Mouse (Mus musculus): Measurements from ENCODE around the gene Dock11. TPM values are rescaled to one million over a fixed set of nuclear protein-coding genes. Genes with fewer than 3 reads are reported as not detected.

Gene Dock11
- polyA plus RNA-seq, 1 experiment from 2014 or later: 12.1 TPM

- Histone ChIP-seq H3K4me1 (replicated peaks) (no peaks in the 10 kb centered on the region), H3K9ac (no peak overlapping the region), H3K27ac (ENCODE audit: poor library complexity, severe bottlenecking) (no peak overlapping the region), H3K27me3 (replicated peaks) (no peaks in the 10 kb centered on the region), H3K4me3 (no peak overlapping the region), H3K4me2 (no peak overlapping the region), H3K36me3 (peaks cover 11% of the 10 kb centered on the region), H3K9me3 (replicated peaks) (peaks cover 5% of the 10 kb centered on the region; the same call in 1 of the 2 replicates)
- 84% methylated on average over 17 of the region's 17 CpGs for whole genome bisulfite sequencing
- no peak for ATAC-seq (ENCODE audit: insufficient number of reproducible peaks, low FRiP score)
These were observed 137.0 kb downstream of the Dock11 start for GRCm38 (mm10) chrX:36025651-36026050.

- Histone ChIP-seq H3K4me2 (no peak overlapping the region), H3K27me3 (replicated peaks) (no peaks in the 10 kb centered on the region), H3K27ac (ENCODE audit: poor library complexity, severe bottlenecking) (no peak overlapping the region), H3K9me3 (replicated peaks) (no peaks in the 10 kb centered on the region), H3K4me1 (replicated peaks) (no peaks in the 10 kb centered on the region), H3K9ac (no peak overlapping the region), H3K4me3 (no peak overlapping the region), H3K36me3 (0 out of 2 replicates have a peak, but pooled peaks cover 4% of the 10 kb centered on the region)
- ATAC-seq (ENCODE audit: insufficient number of reproducible peaks, low FRiP score): no peak
- 76% methylated on average over 5 of the region's 5 CpGs for whole genome bisulfite sequencing
These were observed 142.5 kb downstream of the Dock11 start for GRCm38 (mm10) chrX:36031113-36031512.

GRCm38 (mm10) chrX:36034045-36034444, 145.4 kb downstream of the Dock11 start:
- ATAC-seq (ENCODE audit: insufficient number of reproducible peaks, low FRiP score): no peak
- Histone ChIP-seq H3K9me3 (replicated peaks) (no peaks in the 10 kb centered on the region), H3K9ac (no peak overlapping the region), H3K4me3 (no peak overlapping the region), H3K4me2 (no peak overlapping the region), H3K27me3 (replicated peaks) (no peaks in the 10 kb centered on the region), H3K36me3 (peaks cover 13% of the 10 kb centered on the region; the same call in 1 of the 2 replicates), H3K4me1 (replicated peaks) (no peaks in the 10 kb centered on the region), H3K27ac (ENCODE audit: poor library complexity, severe bottlenecking) (no peak overlapping the region)
- 75% methylated on average over 8 of the region's 8 CpGs for WGBS

- no peak for ATAC-seq (ENCODE audit: insufficient number of reproducible peaks, low FRiP score)
- 71% methylated on average over 4 of the region's 4 CpGs for WGBS
These were observed 157.1 kb downstream of the Dock11 start for GRCm38 (mm10) chrX:36045731-36046130.

GRCm38 (mm10) chrX:36047451-36047850, 158.8 kb downstream of the Dock11 start:
- no peak overlapping the region for H3K27ac ChIP-seq (ENCODE audit: poor library complexity, severe bottlenecking)
- no peaks in the 10 kb centered on the region for H3K27me3 ChIP-seq (replicated peaks)
- no peak for ATAC-seq (ENCODE audit: insufficient number of reproducible peaks, low FRiP score)
- no peak overlapping the region for H3K4me2 ChIP-seq
- H3K36me3 ChIP-seq: no peaks in the 10 kb centered on the region
- no peaks in the 10 kb centered on the region for H3K4me1 ChIP-seq (replicated peaks)
- H3K9ac ChIP-seq: no peak overlapping the region
- WGBS: 65% methylated on average over 1 of the region's 1 CpGs
- no peak overlapping the region for H3K4me3 ChIP-seq
- no peaks in the 10 kb centered on the region for H3K9me3 ChIP-seq (replicated peaks)

More at GRCm38 (mm10) chrX:36045731-36046130, 157.1 kb downstream of the Dock11 start:
- Histone ChIP-seq H3K9me3 (replicated peaks) (no peaks in the 10 kb centered on the region), H3K27me3 (replicated peaks) (no peaks in the 10 kb centered on the region), H3K27ac (ENCODE audit: poor library complexity, severe bottlenecking) (no peak overlapping the region), H3K4me1 (replicated peaks) (no peaks in the 10 kb centered on the region), H3K36me3 (0 out of 2 replicates have a peak, but pooled peaks cover 2% of the 10 kb centered on the region), H3K4me2 (no peak overlapping the region), H3K4me3 (no peak overlapping the region), H3K9ac (no peak overlapping the region)

GRCm38 (mm10) chrX:36050312-36050711, 161.7 kb downstream of the Dock11 start:
- H3K9ac ChIP-seq: no peak overlapping the region
- no peaks in the 10 kb centered on the region for H3K4me1 ChIP-seq (replicated peaks)
- H3K4me2 ChIP-seq: no peak overlapping the region
- ATAC-seq (ENCODE audit: insufficient number of reproducible peaks, low FRiP score): no peak
- no peaks in the 10 kb centered on the region for H3K36me3 ChIP-seq
- H3K27ac ChIP-seq (ENCODE audit: poor library complexity, severe bottlenecking): no peak overlapping the region
- H3K4me3 ChIP-seq: no peak overlapping the region
- H3K27me3 ChIP-seq (replicated peaks): no peaks in the 10 kb centered on the region
- H3K9me3 ChIP-seq (replicated peaks): no peaks in the 10 kb centered on the region

GRCm38 (mm10) chrX:36073997-36074396, 185.4 kb downstream of the Dock11 start:
- WGBS: 76% methylated on average over 2 of the region's 2 CpGs

GRCm38 (mm10) chrX:36077164-36077563, 188.5 kb downstream of the Dock11 start:
- Histone ChIP-seq H3K27ac (ENCODE audit: poor library complexity, severe bottlenecking) (no peak overlapping the region), H3K27me3 (replicated peaks) (no peaks in the 10 kb centered on the region), H3K9ac (no peak overlapping the region), H3K4me3 (no peak overlapping the region), H3K4me1 (replicated peaks) (no peaks in the 10 kb centered on the region), H3K9me3 (replicated peaks) (no peaks in the 10 kb centered on the region), H3K4me2 (no peak overlapping the region), H3K36me3 (no peaks in the 10 kb centered on the region)
- WGBS: 65% methylated on average over 4 of the region's 4 CpGs
- ATAC-seq (ENCODE audit: insufficient number of reproducible peaks, low FRiP score): no peak

More at GRCm38 (mm10) chrX:36073997-36074396, 185.4 kb downstream of the Dock11 start:
- H3K27ac ChIP-seq (ENCODE audit: poor library complexity, severe bottlenecking): no peak overlapping the region
- H3K4me1 ChIP-seq (replicated peaks): no peaks in the 10 kb centered on the region
- H3K4me2 ChIP-seq: no peak overlapping the region
- no peak for ATAC-seq (ENCODE audit: insufficient number of reproducible peaks, low FRiP score)
- H3K9ac ChIP-seq: no peak overlapping the region
- H3K9me3 ChIP-seq (replicated peaks): no peaks in the 10 kb centered on the region
- H3K36me3 ChIP-seq: no peaks in the 10 kb centered on the region
- no peak overlapping the region for H3K4me3 ChIP-seq
- no peaks in the 10 kb centered on the region for H3K27me3 ChIP-seq (replicated peaks)

- ATAC-seq (ENCODE audit: insufficient number of reproducible peaks, low FRiP score): no peak
- H3K4me2 ChIP-seq: no peak overlapping the region
- H3K9me3 ChIP-seq (replicated peaks): no peaks in the 10 kb centered on the region
- no peak overlapping the region for H3K4me3 ChIP-seq
- no peaks in the 10 kb centered on the region for H3K4me1 ChIP-seq (replicated peaks)
- no peaks in the 10 kb centered on the region for H3K36me3 ChIP-seq
- no peak overlapping the region for H3K27ac ChIP-seq (ENCODE audit: poor library complexity, severe bottlenecking)
- no peaks in the 10 kb centered on the region for H3K27me3 ChIP-seq (replicated peaks)
- 58% methylated on average over 1 of the region's 1 CpGs for WGBS
- H3K9ac ChIP-seq: no peak overlapping the region
These were observed 194.3 kb downstream of the Dock11 start for GRCm38 (mm10) chrX:36082917-36083316.

- no peaks in the 10 kb centered on the region for H3K4me1 ChIP-seq (replicated peaks)
- H3K27me3 ChIP-seq (replicated peaks): no peaks in the 10 kb centered on the region
- no peak overlapping the region for H3K4me2 ChIP-seq
- no peaks in the 10 kb centered on the region for H3K36me3 ChIP-seq
- no peak for ATAC-seq (ENCODE audit: insufficient number of reproducible peaks, low FRiP score)
- no peaks in the 10 kb centered on the region for H3K9me3 ChIP-seq (replicated peaks)
- no peak overlapping the region for H3K27ac ChIP-seq (ENCODE audit: poor library complexity, severe bottlenecking)
- no peak overlapping the region for H3K4me3 ChIP-seq
- WGBS: 72% methylated on average over 6 of the region's 6 CpGs
- H3K9ac ChIP-seq: no peak overlapping the region
These were observed 200.0 kb downstream of the Dock11 start for GRCm38 (mm10) chrX:36088464-36089256.

- ATAC-seq (ENCODE audit: insufficient number of reproducible peaks, low FRiP score): no peak
- 81% methylated on average over 1 of the region's 1 CpGs for WGBS
- no peak overlapping the region for H3K27ac ChIP-seq (ENCODE audit: poor library complexity, severe bottlenecking)
These were observed 212.3 kb downstream of the Dock11 start for GRCm38 (mm10) chrX:36100883-36101282.

More at GRCm38 (mm10) chrX:36100883-36101282, 212.3 kb downstream of the Dock11 start:
- Histone ChIP-seq H3K27me3 (replicated peaks) (no peaks in the 10 kb centered on the region), H3K4me3 (no peak overlapping the region), H3K4me1 (replicated peaks) (no peaks in the 10 kb centered on the region), H3K9me3 (replicated peaks) (0 out of 2 replicates have a peak, but pooled peaks cover 3% of the 10 kb centered on the region), H3K36me3 (no peaks in the 10 kb centered on the region), H3K9ac (no peak overlapping the region), H3K4me2 (no peak overlapping the region)
